Mouse (Mus musculus): ENCODE measurements around the gene Ston2.

DNA sequence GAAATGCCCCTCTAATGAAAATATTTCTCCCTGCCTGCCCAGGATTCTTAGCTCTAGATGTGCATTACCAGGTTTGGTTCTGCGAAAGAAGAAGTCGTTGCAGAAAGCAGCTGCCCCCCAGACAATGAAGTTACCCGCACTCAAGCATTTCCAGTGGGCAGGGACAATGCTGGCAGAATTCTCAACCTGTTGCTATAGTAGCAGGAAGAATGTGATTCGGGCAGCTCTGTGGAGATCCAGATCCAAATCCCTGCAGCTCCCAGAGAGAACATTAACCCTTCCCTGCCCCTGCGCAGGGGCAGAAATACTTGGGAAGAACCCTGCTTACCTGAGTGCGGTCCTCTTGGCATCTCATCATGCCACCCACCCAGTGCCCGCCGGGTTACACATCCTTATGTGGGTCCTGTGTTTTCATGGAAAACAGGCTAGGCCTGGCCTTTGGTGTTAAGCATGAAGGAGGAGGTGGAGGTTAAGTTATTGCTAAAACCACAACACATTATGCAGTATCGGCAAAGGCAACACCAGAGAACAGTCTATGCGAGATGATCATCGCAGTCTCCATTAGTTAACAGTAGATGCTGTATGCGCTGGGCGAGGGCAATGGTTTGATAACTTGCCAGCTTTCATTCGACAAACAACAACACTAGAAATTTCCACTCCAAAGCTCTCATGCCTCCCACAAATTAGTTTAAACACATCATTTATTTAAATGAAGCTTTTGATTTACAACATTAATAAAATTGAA, 108.7 kb downstream of the Ston2 start:
- TF ChIP-seq POLR2A (IDR thresholded peaks at IDR 0.05; ENCODE audit: insufficient read length, low read depth) (no peak), TCF3 (IDR thresholded peaks at IDR 0.05; ENCODE audit: insufficient read length, low read depth) (no peak), REST (IDR thresholded peaks at IDR 0.05; ENCODE audit: insufficient read depth, insufficient read length) (no peak)
